Mouse (Mus musculus) embryo, embryonic 10 days (tissue): ENCODE results near the gene Mrps18b.
"Not testable (repeated sequence)": the region's sequence is repeated elsewhere in the genome, so short reads cannot be mapped to it uniquely, and the experiment has no call there.

ENCODE experiments used
- DNase-seq: peaks from one replicate; pipeline ENCODE4 v3.0.0-alpha.2; 2015; ENCODE audit warnings: low spot score

Gene Mrps18b

GRCm38 (mm10) chr17:35916297-35917142, at the start of gene Mrps18b, which contains the start of gene Ppp1r10:
Gene Mrps18b, minus strand, starts transcription at chr17:35916389.
Gene Ppp1r10, plus strand, starts transcription at chr17:35916434.
- peak; percentile 100 for DNase-seq

GRCm38 (mm10) chr17:35963279-35963678, 47.1 kb upstream of the Mrps18b start:
- no peak for DNase-seq

GRCm38 (mm10) chr17:35958533-35959223, 42.5 kb upstream of the Mrps18b start:
- no peak for DNase-seq

GRCm38 (mm10) chr17:35954665-35955064, 38.5 kb upstream of the Mrps18b start:
- no peak for DNase-seq

- not testable (repeated sequence) for DNase-seq
Measured at GRCm38 (mm10) chr17:35952559-35952958, 36.4 kb upstream of the Mrps18b start.

GRCm38 (mm10) chr17:35950946-35951345, 34.8 kb upstream of the Mrps18b start:
- DNase-seq = not testable (repeated sequence)

GRCm38 (mm10) chr17:35939941-35940340, 23.8 kb upstream of the Mrps18b start:
- no peak for DNase-seq

- DNase-seq = no peak
Measured at GRCm38 (mm10) chr17:35939108-35939507, 22.9 kb upstream of the Mrps18b start.

- peak; percentile 79 for DNase-seq
Measured at GRCm38 (mm10) chr17:35937700-35938348, 21.6 kb upstream of the Mrps18b start.

GRCm38 (mm10) chr17:35935763-35936162, 19.6 kb upstream of the Mrps18b start:
- DNase-seq = not testable (repeated sequence)

GRCm38 (mm10) chr17:35932608-35933007, 16.4 kb upstream of the Mrps18b start:
- no peak for DNase-seq

GRCm38 (mm10) chr17:35930627-35931026, 14.4 kb upstream of the Mrps18b start:
- no peak for DNase-seq

- DNase-seq = no peak
Measured at GRCm38 (mm10) chr17:35929534-35929933, 13.3 kb upstream of the Mrps18b start.

GRCm38 (mm10) chr17:35927471-35927870, 11.3 kb upstream of the Mrps18b start:
- DNase-seq = no peak

GRCm38 (mm10) chr17:35923281-35923680, 7.1 kb upstream of the Mrps18b start:
- DNase-seq = no peak

- DNase-seq = no peak
Measured at GRCm38 (mm10) chr17:35922566-35922965, 6.4 kb upstream of the Mrps18b start.

- DNase-seq = no peak
Measured at GRCm38 (mm10) chr17:35921710-35922109, 5.5 kb upstream of the Mrps18b start.

GRCm38 (mm10) chr17:35920862-35921562, 4.8 kb upstream of the Mrps18b start:
- peak; percentile 71 for DNase-seq

- no peak for DNase-seq
Measured at GRCm38 (mm10) chr17:35920384-35920783, 4.2 kb upstream of the Mrps18b start.

GRCm38 (mm10) chr17:35919864-35920301, 3.7 kb upstream of the Mrps18b start:
- DNase-seq = no peak

- DNase-seq = peak; percentile 97
Measured at GRCm38 (mm10) chr17:35919060-35919715, 3.0 kb upstream of the Mrps18b start.
